Mouse (Mus musculus) heart, embryonic 10.5 days (tissue): ENCODE results near the gene Gm10406. TPM values are rescaled to one million over a fixed set of nuclear protein-coding genes. Genes with fewer than 3 reads are reported as not detected.
"Not testable (repeated sequence)": the region's sequence is repeated elsewhere in the genome, so short reads cannot be mapped to it uniquely, and the experiment has no call there.

Experiments used
- DNase-seq: peaks from one replicate; pipeline ENCODE4 v3.0.0-alpha.2; 2017; ENCODE audit warnings: low spot score
- H3K27ac ChIP-seq: fragments of 300-500 bp; sonication (generic); 2 replicates; pipeline ENCODE4 v1.5.1; 2016; ENCODE audit warnings: mild to moderate bottlenecking
- H3K27me3 ChIP-seq: fragments of 300-500 bp; sonication (generic); 2 replicates; pipeline ENCODE4 v1.6.1; 2016; ENCODE audit warnings: mild to moderate bottlenecking; ENCODE audit not compliant: poor library complexity, insufficient read depth, severe bottlenecking
- H3K36me3 ChIP-seq: fragments of 300-500 bp; sonication (generic); 2 replicates; pipeline ENCODE4 v1.6.1; 2016; ENCODE audit warnings: mild to moderate bottlenecking, moderate library complexity
- H3K4me1 ChIP-seq: fragments of 300-500 bp; sonication (generic); 2 replicates; pipeline ENCODE4 v1.6.1; 2016; ENCODE audit warnings: mild to moderate bottlenecking
- H3K4me3 ChIP-seq: fragments of 300-500 bp; sonication (generic); 2 replicates; pipeline ENCODE4 v1.5.1; 2016; ENCODE audit warnings: mild to moderate bottlenecking, moderate library complexity
- H3K9me3 ChIP-seq: fragments of 300-500 bp; sonication (generic); 2 replicates; pipeline ENCODE4 v1.6.1; 2016; ENCODE audit warnings: mild to moderate bottlenecking, moderate library complexity
- WGBS: fragments of 180-500 bp; shearing (Covaris S2); methylation state at CpG from one replicate; pipeline ENCODE4 v1.1.7; 2016; 5-methylcytosine and 5-hydroxymethylcytosine counted together
- polyA plus RNA-seq: library from polyadenylated mRNA; unstranded; fragments of >200 nt; fragmentation: Nextera tagmentation; extraction: Ambion mirVana; gene quantifications from 2 replicates; pipeline ENCODE4 v1.2.1, GENCODE M21; 2016

Gene Gm10406
- polyA plus RNA-seq, result 0.30 and 0.45 TPM in 2 replicates

DNA sequence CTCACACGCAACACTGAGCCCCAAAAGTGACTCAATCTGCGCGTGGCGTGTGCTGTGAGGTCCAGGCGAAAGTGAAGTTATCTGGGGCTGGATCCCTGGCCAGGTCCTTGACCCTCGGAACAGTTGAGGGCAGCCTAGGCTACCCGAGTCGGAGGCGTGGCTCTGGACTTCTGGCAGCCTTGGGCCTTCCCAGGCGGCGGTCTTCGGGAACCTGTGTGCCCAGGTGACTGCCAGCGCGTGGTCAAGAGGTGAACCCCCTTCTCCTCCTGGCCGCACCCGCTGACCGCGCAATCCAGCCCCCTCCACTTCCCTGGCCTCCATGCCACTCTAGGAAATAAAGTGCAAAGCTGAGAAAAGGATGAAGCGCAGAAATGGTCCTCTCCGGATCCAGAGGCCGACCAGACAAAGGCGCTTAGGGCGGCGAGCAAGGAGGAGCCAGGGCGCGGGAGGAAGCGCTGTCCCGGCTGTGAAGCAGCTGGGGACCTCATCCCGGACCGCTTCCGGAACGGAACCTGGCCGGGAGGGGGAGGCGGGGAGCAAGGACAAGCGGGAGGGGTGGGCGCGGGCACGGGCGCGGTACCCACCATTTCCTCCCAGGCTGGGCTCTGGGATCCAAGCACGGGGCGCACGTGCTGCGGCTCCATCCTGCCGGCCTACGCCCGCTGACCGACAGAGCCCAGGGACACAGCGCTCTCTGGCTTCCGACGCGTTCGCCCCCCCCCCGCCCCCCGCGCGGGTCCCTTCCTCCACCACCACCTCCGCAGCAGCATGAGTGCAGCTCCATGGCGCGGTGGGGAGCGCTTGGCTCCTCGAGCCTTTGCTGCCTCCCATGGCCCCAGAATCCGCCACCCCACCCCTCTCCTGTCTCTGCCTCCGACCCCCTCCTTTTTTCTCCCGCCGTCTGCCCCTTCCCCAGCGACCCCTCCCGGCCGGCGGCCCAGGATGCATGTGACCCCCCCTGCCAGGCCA, at the start of gene Gm10406:
Gm10406 (minus strand) TSS at position 669 of the 969 bp plus-strand sequence.
- H3K27me3 ChIP-seq, H3K4me1 ChIP-seq, H3K9me3 ChIP-seq, H3K36me3 ChIP-seq: not testable (repeated sequence)
- peak; percentile 68 for DNase-seq
- H3K4me3 ChIP-seq, result peak within 1 kb of the TSS; percentile 59
- H3K27ac ChIP-seq, result 0 out of 2 replicates have a peak within 1 kb of the TSS, but pooled peaks have one; percentile 42
- 1% methylated on average over 48 of the region's 70 CpGs for WGBS

DNA sequence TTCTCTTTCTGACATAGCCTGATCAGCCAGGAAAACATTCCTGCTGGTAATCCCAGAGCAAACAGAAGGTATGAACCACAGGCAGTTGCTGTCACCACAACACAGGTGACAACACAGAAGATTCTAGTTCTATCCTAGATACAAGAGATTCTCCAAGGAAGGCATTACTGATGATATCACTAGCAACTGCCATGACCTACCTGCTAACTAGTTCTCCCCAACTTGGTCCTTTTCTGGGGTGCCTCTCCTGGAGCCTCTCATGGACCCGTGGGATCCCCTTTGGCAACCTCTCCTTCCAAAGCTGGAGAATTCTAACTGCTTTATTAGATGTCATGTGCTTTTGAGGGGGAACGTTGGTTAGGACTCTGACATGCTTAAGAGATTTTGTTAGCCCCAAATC, 17.6 kb upstream of the Gm10406 start, which contains the start of gene Gm3685:
Gm3685 (minus strand) TSS at position 101 of the 400 bp plus-strand sequence.
- not testable (repeated sequence) for DNase-seq, H3K27ac ChIP-seq, H3K4me3 ChIP-seq, H3K27me3 ChIP-seq, H3K9me3 ChIP-seq, H3K36me3 ChIP-seq, H3K4me1 ChIP-seq
- no CpG with 5 or more reads among the region's 2 CpGs for WGBS

DNA sequence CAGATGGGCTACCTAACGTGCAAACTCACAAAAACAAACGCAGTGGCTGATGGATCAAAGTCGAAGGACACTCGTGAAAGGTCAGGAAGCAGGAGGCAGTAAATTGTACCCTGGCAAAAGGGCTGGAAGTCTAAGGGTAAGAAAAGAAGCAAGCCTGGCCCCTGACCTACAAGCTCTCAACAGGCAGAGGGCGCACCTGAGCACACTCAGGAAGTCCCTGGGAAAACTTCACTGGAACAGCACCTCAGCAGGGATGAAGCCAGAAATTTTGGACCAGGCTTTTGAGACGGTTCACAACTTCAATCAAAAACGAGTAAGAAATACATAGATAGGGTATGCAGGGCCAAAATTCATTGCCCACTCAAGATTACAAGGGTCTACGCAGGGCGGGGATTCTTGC, 975 bp downstream of the Gm10406 start:
- H3K27ac ChIP-seq, H3K36me3 ChIP-seq, DNase-seq, H3K4me3 ChIP-seq, H3K4me1 ChIP-seq, H3K27me3 ChIP-seq, H3K9me3 ChIP-seq: not testable (repeated sequence)
- WGBS, result 9% methylated on average over 9 of the region's 9 CpGs

DNA sequence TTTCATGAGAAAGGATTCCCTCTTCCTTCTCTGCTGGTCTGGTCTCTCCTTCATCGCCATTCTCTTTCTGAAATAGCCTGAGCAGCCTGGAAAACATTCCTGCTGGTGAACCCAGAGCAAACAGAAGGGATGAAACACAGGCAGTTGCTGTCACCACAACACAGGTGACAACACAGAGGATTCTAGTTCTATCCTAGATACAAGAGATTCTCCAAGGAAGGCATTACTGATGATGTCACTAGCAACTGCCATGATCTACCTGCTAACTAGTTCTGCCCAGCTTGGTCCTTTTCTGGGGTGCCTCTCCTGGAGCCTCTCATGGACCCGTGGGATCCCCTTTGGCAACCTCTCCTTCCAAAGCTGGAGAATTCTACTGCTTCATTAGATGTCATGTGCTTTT, 53.5 kb downstream of the Gm10406 start, which contains the start of gene Gm6356:
Gm6356 (minus strand) TSS at position 101 of the 400 bp plus-strand sequence.
- not testable (repeated sequence) for H3K9me3 ChIP-seq, H3K36me3 ChIP-seq, H3K4me3 ChIP-seq, H3K27ac ChIP-seq, H3K27me3 ChIP-seq, DNase-seq, H3K4me1 ChIP-seq
- 41% methylated on average over 1 of the region's 2 CpGs for WGBS

Other genes with a start within 250 kb of the Gm10406 start
- not detected in 2 replicates for gene Gm3642, start 187.1 kb downstream of the Gm10406 start, polyA plus RNA-seq
- 1.6 TPM in 2 replicates for gene Gm3667, start 137.5 kb downstream of the Gm10406 start, polyA plus RNA-seq
- gene Gm6356, start 53.6 kb downstream of the Gm10406 start, polyA plus RNA-seq, result not detected in 2 replicates
- gene Gm3685, start 17.5 kb upstream of the Gm10406 start, polyA plus RNA-seq, result not detected in 2 replicates
- gene Gm3696, start 73.2 kb upstream of the Gm10406 start, polyA plus RNA-seq, result 0.72 and 1.3 TPM in 2 replicates
- not detected in 2 replicates for gene Gm6676, start 98.0 kb upstream of the Gm10406 start, polyA plus RNA-seq
- 4.3 and 4.4 TPM in 2 replicates for gene Gm3512, start 147.1 kb upstream of the Gm10406 start, polyA plus RNA-seq
- not detected in 2 replicates for gene Gm16434, start 167.1 kb upstream of the Gm10406 start, polyA plus RNA-seq
- not detected in 2 replicates for gene Gm3727, start 237.3 kb upstream of the Gm10406 start, polyA plus RNA-seq